Mouse (Mus musculus): ENCODE results near the gene Slc9a3r2. TPM values are rescaled to one million over a fixed set of nuclear protein-coding genes. Genes with fewer than 3 reads are reported as not detected.

Slc9a3r2 gene
- polyA plus RNA-seq (2014; fragmentation: Illumina TruSeq; extraction: RNeasy Lipid Tissue Mini Kit (QIAGEN cat#74804); ENCODE audit: low read depth, low replicate concordance), result 16.7 TPM

DNA sequence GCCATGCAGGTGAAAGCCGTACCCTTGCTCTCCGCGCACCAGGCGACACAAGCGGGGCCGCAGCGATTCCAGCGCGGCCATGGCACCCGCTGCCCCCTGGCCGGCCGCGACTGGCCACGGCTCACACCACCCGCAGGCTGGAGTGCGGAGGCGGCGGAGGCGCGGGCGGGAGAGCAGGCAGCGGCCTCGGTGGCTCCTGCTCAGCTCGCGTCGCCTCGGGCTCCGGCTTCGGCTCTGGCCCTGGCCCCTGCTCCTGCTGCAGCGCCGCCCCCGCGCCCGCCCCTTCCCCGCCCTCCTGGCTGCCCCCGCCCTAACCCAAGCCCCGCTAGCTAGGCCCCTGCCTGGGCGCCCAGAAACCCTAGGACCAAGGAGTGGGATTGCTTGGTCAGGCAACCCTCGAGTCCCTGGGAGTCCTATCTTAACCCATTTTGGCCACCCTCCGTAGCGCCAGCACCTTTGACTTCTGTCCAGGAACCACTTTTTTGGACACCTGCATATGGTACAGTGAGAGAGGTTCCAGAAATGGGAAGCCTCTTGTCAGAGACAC is at the start of gene Slc9a3r2:
Slc9a3r2 (minus strand) TSS at position 258 of the 547 bp plus-strand sequence.

DNA sequence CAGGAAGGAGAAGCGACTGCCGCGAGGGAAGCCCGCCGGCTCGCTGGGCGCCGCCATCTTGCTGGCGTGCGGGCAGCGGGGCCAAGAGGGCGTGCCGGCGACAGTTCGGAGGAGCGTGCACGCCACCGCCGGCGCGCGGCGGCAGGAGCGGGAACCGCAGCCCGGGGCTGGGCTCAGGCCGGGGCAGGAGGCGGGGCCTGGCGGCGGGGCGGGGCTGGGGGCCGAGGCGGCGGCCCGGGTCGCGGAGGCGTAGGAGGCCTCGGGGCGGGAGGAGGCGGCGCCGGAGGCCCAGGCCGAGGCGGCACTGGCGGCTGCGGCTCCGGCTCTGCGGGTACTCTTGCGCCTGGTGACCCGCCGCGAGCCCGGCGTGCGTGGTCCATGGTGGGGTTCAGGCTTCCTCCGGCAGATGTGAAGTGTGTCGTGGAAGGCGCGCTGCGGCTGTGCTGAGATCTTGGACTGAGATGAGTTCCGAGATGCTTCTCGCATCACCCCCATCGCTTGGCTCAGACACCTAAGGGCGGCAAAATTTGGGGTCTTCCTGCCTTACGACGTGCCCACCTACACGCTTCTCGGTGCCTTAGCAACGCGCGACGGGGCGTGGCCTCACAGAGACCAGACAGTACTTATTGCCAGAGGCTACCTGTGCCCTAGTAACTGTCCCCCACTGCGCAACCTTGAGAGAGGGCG is 46.0 kb upstream of the Slc9a3r2 start, which contains the start of the genes Gfer and Noxo1:
Gfer (minus strand) TSS at position 146 of the 687 bp plus-strand sequence.
Noxo1 (plus strand) TSS at position 224 of the 687 bp plus-strand sequence.

DNA sequence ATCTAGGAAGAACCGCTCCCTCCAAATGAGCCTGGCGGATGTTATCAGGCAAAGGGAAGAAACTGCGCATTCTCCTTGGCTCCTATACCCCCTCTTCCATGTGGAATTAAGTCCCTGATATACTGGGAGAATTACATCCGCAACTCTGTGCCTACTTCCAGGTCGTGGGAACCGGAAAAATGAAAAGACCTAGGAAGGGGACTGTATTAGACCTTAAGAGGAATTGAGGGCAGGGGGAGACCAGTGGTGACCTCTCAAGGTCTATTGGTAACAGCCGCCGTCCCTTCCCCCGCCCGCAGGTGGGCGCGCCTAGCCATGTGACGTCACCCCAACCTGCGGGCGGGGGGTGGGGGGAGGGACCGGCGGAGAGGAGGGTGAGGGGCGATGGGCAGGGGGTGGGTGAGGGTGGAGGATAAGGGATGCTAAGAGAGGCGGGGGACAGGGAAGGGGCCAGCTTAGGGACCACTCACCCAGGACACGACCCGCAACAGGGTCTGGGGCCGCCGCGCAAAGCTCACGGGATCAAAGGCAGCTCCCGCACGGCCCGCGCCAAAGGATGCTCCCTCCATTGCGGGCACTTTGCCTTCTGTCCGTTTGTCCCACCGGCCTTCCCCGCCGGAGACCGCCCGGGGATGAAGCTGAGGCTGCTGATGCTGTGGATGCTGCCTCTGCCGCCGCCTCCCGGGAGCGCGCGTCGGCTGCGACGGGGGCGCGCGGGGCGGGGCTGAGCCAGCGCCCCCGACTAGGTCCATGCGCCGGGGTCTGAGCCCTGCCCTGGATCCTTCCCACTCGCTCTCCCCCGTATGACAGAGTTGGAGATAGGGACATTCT is 39.3 kb upstream of the Slc9a3r2 start, which contains the start of gene Syngr3:
Syngr3 (minus strand) TSS at position 705 of the 831 bp plus-strand sequence.

DNA sequence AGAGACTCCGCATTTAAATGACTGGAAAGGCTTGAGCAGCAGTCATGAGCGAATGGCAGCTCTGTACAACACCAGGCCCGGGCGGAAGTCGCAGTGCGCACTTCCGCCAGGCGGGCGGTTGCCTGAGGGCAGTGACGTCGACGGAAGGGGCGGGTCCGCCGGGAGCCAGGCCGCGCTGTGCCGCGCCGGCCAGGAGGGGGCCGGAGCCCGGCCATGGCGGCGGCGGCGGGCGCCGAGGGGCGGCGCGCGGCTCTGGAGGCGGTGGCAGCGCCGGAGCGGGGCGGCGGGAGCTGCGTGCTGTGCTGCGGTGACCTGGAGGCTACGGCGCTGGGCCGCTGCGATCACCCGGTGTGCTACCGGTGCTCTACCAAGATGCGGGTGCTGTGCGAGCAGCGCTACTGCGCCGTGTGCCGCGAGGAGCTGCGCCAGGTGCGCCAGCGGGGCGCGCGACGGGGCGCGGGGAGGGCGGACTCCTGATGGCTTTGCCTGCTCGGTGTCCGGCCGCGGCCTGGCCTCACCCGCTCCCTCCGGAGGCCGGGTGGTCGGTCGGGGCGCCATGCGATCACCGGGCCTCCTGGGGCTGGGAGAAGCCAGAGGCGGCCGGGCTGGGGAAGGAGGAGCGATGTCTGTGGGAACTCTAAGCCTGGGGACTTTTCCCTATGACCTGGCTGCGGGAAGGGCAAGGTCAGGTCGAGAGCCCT is 19.6 kb upstream of the Slc9a3r2 start, which contains the start of gene Zfp598:
Zfp598 (plus strand) TSS at position 143 of the 701 bp plus-strand sequence.

DNA sequence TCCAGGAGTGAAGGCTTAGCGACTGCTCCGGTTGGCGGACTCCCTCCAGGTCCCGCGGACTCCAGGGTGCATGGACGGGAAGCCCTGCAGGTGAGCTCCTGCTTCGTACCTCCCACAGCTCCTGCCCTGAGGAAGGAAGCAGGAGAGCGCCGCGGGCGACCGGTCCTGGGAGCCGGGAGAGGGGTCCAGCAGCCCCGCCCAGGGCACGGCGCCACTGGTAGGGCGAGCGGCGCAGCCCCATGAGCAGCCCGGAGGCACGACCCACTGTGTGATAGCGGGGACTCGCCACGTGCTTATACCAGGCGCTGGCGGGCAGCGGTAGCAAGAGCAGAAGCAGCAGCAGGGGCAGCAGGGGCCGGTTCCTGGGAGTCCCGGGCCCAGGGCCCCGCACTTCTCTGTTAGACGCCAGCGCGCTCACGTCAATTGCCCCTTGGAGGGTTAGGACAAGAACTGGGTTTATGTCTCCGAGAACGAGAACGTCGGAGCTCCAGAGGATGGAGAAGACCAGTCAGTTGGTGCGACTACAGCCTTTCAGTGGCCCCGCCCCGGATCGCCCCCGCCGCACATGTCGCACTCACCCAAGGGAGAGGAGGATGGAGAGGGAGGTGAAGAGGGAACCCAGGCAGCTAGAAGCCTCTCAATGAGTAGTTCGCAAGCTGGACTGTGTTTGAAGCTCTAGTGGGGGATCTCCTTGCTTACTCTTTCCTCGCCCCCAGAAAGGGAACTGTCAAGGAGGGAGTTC is 8.1 kb upstream of the Slc9a3r2 start, which contains the start of gene Npw:
Npw (minus strand) TSS at position 441 of the 742 bp plus-strand sequence.

DNA sequence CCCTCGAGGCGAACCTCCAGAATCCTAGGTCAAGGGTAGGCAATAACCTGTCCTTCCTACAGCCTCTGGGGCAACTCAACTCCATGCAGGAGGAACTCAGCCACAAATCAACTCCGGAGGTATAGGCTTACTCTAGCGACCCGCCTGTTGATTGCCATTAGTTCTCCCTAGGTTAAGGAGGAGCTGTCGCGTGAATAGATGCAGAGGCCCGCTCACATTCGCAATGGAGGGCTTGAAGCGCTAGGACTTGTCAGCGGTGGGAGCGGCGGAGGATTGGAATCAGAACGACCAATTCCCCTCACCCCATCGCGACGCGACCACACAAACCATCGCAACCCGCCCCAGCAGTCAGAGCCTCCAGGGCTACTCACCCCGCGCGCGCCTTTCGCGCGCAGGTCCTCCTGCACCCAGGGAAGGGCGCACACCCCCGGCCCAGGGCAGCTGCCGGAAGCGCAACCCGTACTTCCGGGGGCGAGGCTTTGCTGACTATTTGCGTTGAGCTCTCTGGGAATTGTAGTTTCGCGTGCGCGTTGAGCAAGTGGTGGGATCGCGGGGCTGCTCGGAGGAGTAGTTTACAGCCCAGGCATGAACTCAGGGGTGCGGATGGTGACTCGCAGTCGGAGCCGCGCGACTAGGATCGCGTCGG is 17.8 kb downstream of the Slc9a3r2 start, which contains the start of the genes Tsc2 and Nthl1:
Tsc2 (minus strand) TSS at position 464 of the 646 bp plus-strand sequence.
Nthl1 (plus strand) TSS at position 514 of the 646 bp plus-strand sequence.

Other genes starting within 250 kb of the Slc9a3r2 start
- gene Rnps1, start 235.8 kb downstream of the Slc9a3r2 start, polyA plus RNA-seq (2014; fragmentation: Illumina TruSeq; extraction: RNeasy Lipid Tissue Mini Kit (QIAGEN cat#74804); ENCODE audit: low read depth, low replicate concordance), result 41.9 TPM
- gene Eci1, start 223.7 kb downstream of the Slc9a3r2 start, polyA plus RNA-seq (2014; fragmentation: Illumina TruSeq; extraction: RNeasy Lipid Tissue Mini Kit (QIAGEN cat#74804); ENCODE audit: low read depth, low replicate concordance), result 42.5 TPM
- not detected for gene Dnase1l2, start 207.2 kb downstream of the Slc9a3r2 start, polyA plus RNA-seq (2014; fragmentation: Illumina TruSeq; extraction: RNeasy Lipid Tissue Mini Kit (QIAGEN cat#74804); ENCODE audit: low read depth, low replicate concordance)
- gene E4f1, start 180.0 kb downstream of the Slc9a3r2 start, polyA plus RNA-seq (2014; fragmentation: Illumina TruSeq; extraction: RNeasy Lipid Tissue Mini Kit (QIAGEN cat#74804); ENCODE audit: low read depth, low replicate concordance), result 0.52 TPM
- gene Pgp, start 179.9 kb downstream of the Slc9a3r2 start, polyA plus RNA-seq (2014; fragmentation: Illumina TruSeq; extraction: RNeasy Lipid Tissue Mini Kit (QIAGEN cat#74804); ENCODE audit: low read depth, low replicate concordance), result 79.8 TPM
- not detected for gene Bricd5, start 176.4 kb downstream of the Slc9a3r2 start, polyA plus RNA-seq (2014; fragmentation: Illumina TruSeq; extraction: RNeasy Lipid Tissue Mini Kit (QIAGEN cat#74804); ENCODE audit: low read depth, low replicate concordance)
- 5.9 TPM for gene Mlst8, start 171.2 kb downstream of the Slc9a3r2 start, polyA plus RNA-seq (2014; fragmentation: Illumina TruSeq; extraction: RNeasy Lipid Tissue Mini Kit (QIAGEN cat#74804); ENCODE audit: low read depth, low replicate concordance)
- 1.6 TPM for gene Caskin1, start 161.7 kb downstream of the Slc9a3r2 start, polyA plus RNA-seq (2014; fragmentation: Illumina TruSeq; extraction: RNeasy Lipid Tissue Mini Kit (QIAGEN cat#74804); ENCODE audit: low read depth, low replicate concordance)
- gene Traf7, start 122.4 kb downstream of the Slc9a3r2 start, polyA plus RNA-seq (2014; fragmentation: Illumina TruSeq; extraction: RNeasy Lipid Tissue Mini Kit (QIAGEN cat#74804); ENCODE audit: low read depth, low replicate concordance), result 8.4 TPM
- gene Rab26, start 116.1 kb downstream of the Slc9a3r2 start, polyA plus RNA-seq (2014; fragmentation: Illumina TruSeq; extraction: RNeasy Lipid Tissue Mini Kit (QIAGEN cat#74804); ENCODE audit: low read depth, low replicate concordance), result not detected
- gene Pkd1, start 100.5 kb downstream of the Slc9a3r2 start, polyA plus RNA-seq (2014; fragmentation: Illumina TruSeq; extraction: RNeasy Lipid Tissue Mini Kit (QIAGEN cat#74804); ENCODE audit: low read depth, low replicate concordance), result 10.1 TPM
- 16.9 TPM for gene Tsc2, start 17.7 kb downstream of the Slc9a3r2 start, polyA plus RNA-seq (2014; fragmentation: Illumina TruSeq; extraction: RNeasy Lipid Tissue Mini Kit (QIAGEN cat#74804); ENCODE audit: low read depth, low replicate concordance)
- 0.47 TPM for gene Nthl1, start 17.6 kb downstream of the Slc9a3r2 start, polyA plus RNA-seq (2014; fragmentation: Illumina TruSeq; extraction: RNeasy Lipid Tissue Mini Kit (QIAGEN cat#74804); ENCODE audit: low read depth, low replicate concordance)
- gene Npw, start 8.1 kb upstream of the Slc9a3r2 start, polyA plus RNA-seq (2014; fragmentation: Illumina TruSeq; extraction: RNeasy Lipid Tissue Mini Kit (QIAGEN cat#74804); ENCODE audit: low read depth, low replicate concordance), result not detected
- 2.2 TPM for gene Zfp598, start 19.4 kb upstream of the Slc9a3r2 start, polyA plus RNA-seq (2014; fragmentation: Illumina TruSeq; extraction: RNeasy Lipid Tissue Mini Kit (QIAGEN cat#74804); ENCODE audit: low read depth, low replicate concordance)
- gene Syngr3, start 39.6 kb upstream of the Slc9a3r2 start, polyA plus RNA-seq (2014; fragmentation: Illumina TruSeq; extraction: RNeasy Lipid Tissue Mini Kit (QIAGEN cat#74804); ENCODE audit: low read depth, low replicate concordance), result 0.76 TPM
- gene Gfer, start 45.8 kb upstream of the Slc9a3r2 start, polyA plus RNA-seq (2014; fragmentation: Illumina TruSeq; extraction: RNeasy Lipid Tissue Mini Kit (QIAGEN cat#74804); ENCODE audit: low read depth, low replicate concordance), result 9.0 TPM
- 0.87 TPM for gene Noxo1, start 45.9 kb upstream of the Slc9a3r2 start, polyA plus RNA-seq (2014; fragmentation: Illumina TruSeq; extraction: RNeasy Lipid Tissue Mini Kit (QIAGEN cat#74804); ENCODE audit: low read depth, low replicate concordance)
- not detected for gene Tbl3, start 57.3 kb upstream of the Slc9a3r2 start, polyA plus RNA-seq (2014; fragmentation: Illumina TruSeq; extraction: RNeasy Lipid Tissue Mini Kit (QIAGEN cat#74804); ENCODE audit: low read depth, low replicate concordance)
- not detected for gene Rnf151, start 67.7 kb upstream of the Slc9a3r2 start, polyA plus RNA-seq (2014; fragmentation: Illumina TruSeq; extraction: RNeasy Lipid Tissue Mini Kit (QIAGEN cat#74804); ENCODE audit: low read depth, low replicate concordance)
- gene Rps2, start 67.8 kb upstream of the Slc9a3r2 start, polyA plus RNA-seq (2014; fragmentation: Illumina TruSeq; extraction: RNeasy Lipid Tissue Mini Kit (QIAGEN cat#74804); ENCODE audit: low read depth, low replicate concordance), result 403 TPM
- gene Ndufb10, start 74.2 kb upstream of the Slc9a3r2 start, polyA plus RNA-seq (2014; fragmentation: Illumina TruSeq; extraction: RNeasy Lipid Tissue Mini Kit (QIAGEN cat#74804); ENCODE audit: low read depth, low replicate concordance), result 88.7 TPM
- 0.64 TPM for gene Rpl3l, start 77.5 kb upstream of the Slc9a3r2 start, polyA plus RNA-seq (2014; fragmentation: Illumina TruSeq; extraction: RNeasy Lipid Tissue Mini Kit (QIAGEN cat#74804); ENCODE audit: low read depth, low replicate concordance)
- gene Msrb1, start 86.3 kb upstream of the Slc9a3r2 start, polyA plus RNA-seq (2014; fragmentation: Illumina TruSeq; extraction: RNeasy Lipid Tissue Mini Kit (QIAGEN cat#74804); ENCODE audit: low read depth, low replicate concordance), result 6.8 TPM
- not detected for gene Hs3st6, start 102.7 kb upstream of the Slc9a3r2 start, polyA plus RNA-seq (2014; fragmentation: Illumina TruSeq; extraction: RNeasy Lipid Tissue Mini Kit (QIAGEN cat#74804); ENCODE audit: low read depth, low replicate concordance)
- 7.2 TPM for gene Meiob, start 154.0 kb upstream of the Slc9a3r2 start, polyA plus RNA-seq (2014; fragmentation: Illumina TruSeq; extraction: RNeasy Lipid Tissue Mini Kit (QIAGEN cat#74804); ENCODE audit: low read depth, low replicate concordance)
- 14.6 TPM for gene Hagh, start 189.8 kb upstream of the Slc9a3r2 start, polyA plus RNA-seq (2014; fragmentation: Illumina TruSeq; extraction: RNeasy Lipid Tissue Mini Kit (QIAGEN cat#74804); ENCODE audit: low read depth, low replicate concordance)
- 80.9 TPM for gene Fahd1, start 200.0 kb upstream of the Slc9a3r2 start, polyA plus RNA-seq (2014; fragmentation: Illumina TruSeq; extraction: RNeasy Lipid Tissue Mini Kit (QIAGEN cat#74804); ENCODE audit: low read depth, low replicate concordance)
- not detected for gene Igfals, start 215.7 kb upstream of the Slc9a3r2 start, polyA plus RNA-seq (2014; fragmentation: Illumina TruSeq; extraction: RNeasy Lipid Tissue Mini Kit (QIAGEN cat#74804); ENCODE audit: low read depth, low replicate concordance)
- gene Nubp2, start 236.0 kb upstream of the Slc9a3r2 start, polyA plus RNA-seq (2014; fragmentation: Illumina TruSeq; extraction: RNeasy Lipid Tissue Mini Kit (QIAGEN cat#74804); ENCODE audit: low read depth, low replicate concordance), result 5.1 TPM
- 0.47 TPM for gene Spsb3, start 236.3 kb upstream of the Slc9a3r2 start, polyA plus RNA-seq (2014; fragmentation: Illumina TruSeq; extraction: RNeasy Lipid Tissue Mini Kit (QIAGEN cat#74804); ENCODE audit: low read depth, low replicate concordance)
- gene Eme2, start 244.8 kb upstream of the Slc9a3r2 start, polyA plus RNA-seq (2014; fragmentation: Illumina TruSeq; extraction: RNeasy Lipid Tissue Mini Kit (QIAGEN cat#74804); ENCODE audit: low read depth, low replicate concordance), result 3.1 TPM
- gene Mrps34, start 244.8 kb upstream of the Slc9a3r2 start, polyA plus RNA-seq (2014; fragmentation: Illumina TruSeq; extraction: RNeasy Lipid Tissue Mini Kit (QIAGEN cat#74804); ENCODE audit: low read depth, low replicate concordance), result 2.6 TPM
- gene Nme3, start 246.2 kb upstream of the Slc9a3r2 start, polyA plus RNA-seq (2014; fragmentation: Illumina TruSeq; extraction: RNeasy Lipid Tissue Mini Kit (QIAGEN cat#74804); ENCODE audit: low read depth, low replicate concordance), result 6.5 TPM